Mouse (Mus musculus): ENCODE results near the gene Stox2. TPM values are rescaled to one million over a fixed set of nuclear protein-coding genes. Genes with fewer than 3 reads are reported as not detected.

Stox2 gene
- polyA plus RNA-seq, 1 experiment = 219 TPM

DNA sequence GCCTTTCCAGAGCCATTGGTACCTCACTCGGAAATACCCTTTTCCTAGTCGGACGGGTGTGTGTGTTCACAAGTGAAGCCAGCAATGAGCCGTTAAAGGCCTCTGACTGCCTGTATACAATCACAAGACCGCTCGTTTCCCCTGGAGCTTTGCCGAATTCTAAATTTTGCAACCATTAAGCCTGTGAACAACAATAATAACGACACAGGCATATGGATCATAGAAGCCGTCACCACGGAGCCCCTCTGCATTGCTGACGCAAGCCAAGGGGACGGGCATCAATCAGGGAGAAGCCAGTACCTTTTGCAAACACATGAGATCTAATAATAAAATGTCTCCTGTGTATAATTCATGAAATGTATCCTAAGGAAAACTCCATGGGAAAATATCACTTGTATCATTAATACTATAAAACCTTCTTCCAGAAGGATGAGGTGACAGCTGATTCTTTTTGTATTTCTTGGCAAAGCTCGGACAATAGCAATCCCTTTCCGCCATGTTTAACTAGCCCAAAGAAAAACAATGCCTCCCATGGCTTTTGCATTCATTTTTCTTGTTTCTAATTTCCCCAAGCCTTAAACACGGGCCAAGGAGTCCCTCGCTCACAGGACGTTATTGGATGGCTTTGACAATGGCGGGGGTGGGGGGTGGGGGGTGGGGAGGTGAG, 265.0 kb downstream of the Stox2 start:
- H3K4me1 ChIP-seq (ENCODE audit: control insufficient read depth, insufficient read depth, low read length) = peaks cover 7% of the 10 kb centered on the region; the same call in 1 of the 2 replicates
- H3K27ac ChIP-seq (ENCODE audit: insufficient read depth, low read depth, low read length) = no peak overlapping the region
- no peak overlapping the region for H3K4me3 ChIP-seq (ENCODE audit: insufficient read depth, low read depth, low read length)
- 61% methylated on average over 18 of the region's 18 CpGs for WGBS
- TF ChIP-seq CTCF (IDR thresholded peaks at IDR 0.05; ENCODE audit: insufficient read depth, low read depth, low read length) (no peak), POLR2A (IDR thresholded peaks at IDR 0.05; ENCODE audit: insufficient read depth, low read depth, low read length) (no peak)

DNA sequence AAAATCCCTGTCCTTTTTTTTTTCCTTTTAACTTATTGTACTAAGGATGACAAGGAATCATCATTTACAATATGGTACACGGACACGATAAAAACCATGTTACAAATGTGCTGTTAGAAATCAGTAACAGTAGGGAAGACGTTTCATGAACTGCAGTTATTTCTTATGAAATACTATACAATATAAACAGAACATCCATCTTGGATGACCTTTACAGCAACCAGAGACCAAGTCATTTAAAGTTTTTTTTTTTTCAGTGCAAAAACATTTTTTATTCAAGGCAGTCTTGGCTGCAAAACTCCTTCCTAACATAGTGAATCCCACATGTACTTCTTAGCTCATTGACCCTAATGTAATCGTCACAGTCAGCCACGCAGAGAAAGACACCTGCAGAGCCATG, 266.0 kb downstream of the Stox2 start:
- H3K4me1 ChIP-seq (ENCODE audit: control insufficient read depth, insufficient read depth, low read length) = peaks cover 5% of the 10 kb centered on the region; the same call in 1 of the 2 replicates
- H3K27ac ChIP-seq (ENCODE audit: insufficient read depth, low read depth, low read length) = no peak overlapping the region
- WGBS = 86% methylated on average over 5 of the region's 5 CpGs
- TF ChIP-seq POLR2A (IDR thresholded peaks at IDR 0.05; ENCODE audit: insufficient read depth, low read depth, low read length) = no peak
- TF ChIP-seq CTCF (IDR thresholded peaks at IDR 0.05; ENCODE audit: insufficient read depth, low read depth, low read length) = no peak
- H3K4me3 ChIP-seq (ENCODE audit: insufficient read depth, low read depth, low read length) = no peak overlapping the region

DNA sequence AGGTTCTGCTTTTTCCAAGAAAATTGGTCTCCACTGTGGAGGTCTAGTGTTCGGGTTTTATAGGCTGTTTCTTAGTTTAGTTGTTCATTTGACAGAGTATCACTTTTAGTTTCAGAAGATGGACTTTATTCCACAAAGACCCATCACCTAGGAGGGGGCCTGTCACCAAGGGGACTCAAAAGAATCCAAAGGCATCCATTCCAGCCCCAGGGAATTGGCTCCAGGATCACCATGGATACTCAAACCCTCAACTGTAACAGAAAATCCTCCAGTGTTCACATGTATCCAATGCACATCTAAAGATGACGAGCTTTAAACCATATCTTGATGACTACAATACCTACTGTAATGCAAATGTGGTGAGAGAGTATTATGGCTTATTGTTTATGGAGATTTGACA, 267.4 kb downstream of the Stox2 start:
- Histone ChIP-seq H3K4me1 (ENCODE audit: control insufficient read depth, insufficient read depth, low read length) (peaks cover 5% of the 10 kb centered on the region; the same call in 1 of the 2 replicates), H3K4me3 (ENCODE audit: insufficient read depth, low read depth, low read length) (no peak overlapping the region), H3K27ac (ENCODE audit: insufficient read depth, low read depth, low read length) (no peak overlapping the region)
- 68% methylated on average over 2 of the region's 2 CpGs for WGBS
- TF ChIP-seq CTCF (IDR thresholded peaks at IDR 0.05; ENCODE audit: insufficient read depth, low read depth, low read length) (no peak), POLR2A (IDR thresholded peaks at IDR 0.05; ENCODE audit: insufficient read depth, low read depth, low read length) (no peak)

DNA sequence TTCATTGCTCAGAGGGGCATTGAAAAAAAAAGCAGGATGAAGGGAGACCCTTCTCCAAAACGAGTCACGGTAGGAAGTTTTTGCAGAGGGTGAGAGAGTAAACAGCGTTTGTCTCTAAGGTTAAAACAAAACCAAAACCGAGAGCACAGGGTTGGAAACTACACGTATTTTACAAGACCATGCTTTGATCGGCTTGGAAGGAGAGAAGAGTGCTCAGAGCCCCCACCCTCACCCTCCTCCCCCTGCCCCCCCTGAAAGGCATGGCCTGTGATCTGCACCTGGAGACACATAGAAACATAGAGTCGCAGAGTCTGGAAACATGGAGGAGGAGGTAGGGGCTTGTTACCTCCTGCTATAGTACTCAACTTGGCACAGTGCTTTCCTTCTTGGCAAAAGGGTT, 272.3 kb downstream of the Stox2 start:
- Histone ChIP-seq H3K27ac (ENCODE audit: insufficient read depth, low read depth, low read length) (no peak overlapping the region; the same call in 1 of the 2 replicates), H3K4me3 (ENCODE audit: insufficient read depth, low read depth, low read length) (no peak overlapping the region), H3K4me1 (ENCODE audit: control insufficient read depth, insufficient read depth, low read length) (no peaks in the 10 kb centered on the region)
- 43% methylated on average over 7 of the region's 7 CpGs for WGBS
- TF ChIP-seq CTCF (IDR thresholded peaks at IDR 0.05; ENCODE audit: insufficient read depth, low read depth, low read length) (no peak), POLR2A (IDR thresholded peaks at IDR 0.05; ENCODE audit: insufficient read depth, low read depth, low read length) (no peak)

DNA sequence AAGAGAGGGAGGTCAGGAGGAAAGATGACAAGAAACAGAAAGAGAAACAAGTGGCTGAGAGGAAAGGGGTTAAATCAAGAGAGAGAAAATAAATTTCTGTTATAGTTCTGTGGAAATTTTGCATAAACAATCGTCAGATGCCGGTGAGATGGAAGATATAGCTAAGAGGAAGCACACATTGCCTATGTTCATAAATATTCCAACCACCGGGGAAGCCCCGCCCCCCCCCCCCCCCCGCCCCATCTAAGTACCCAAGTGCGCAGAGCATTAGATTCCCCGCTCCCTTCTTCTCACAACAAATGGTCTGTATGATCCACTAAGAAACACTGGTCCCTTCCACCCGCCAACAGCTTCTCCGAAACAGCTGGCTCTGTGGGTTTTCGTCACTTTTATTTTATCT, 273.3 kb downstream of the Stox2 start:
- H3K4me1 ChIP-seq (ENCODE audit: control insufficient read depth, insufficient read depth, low read length) = no peaks in the 10 kb centered on the region
- no peak overlapping the region for H3K4me3 ChIP-seq (ENCODE audit: insufficient read depth, low read depth, low read length)
- TF ChIP-seq CTCF (IDR thresholded peaks at IDR 0.05; ENCODE audit: insufficient read depth, low read depth, low read length) (no peak), POLR2A (IDR thresholded peaks at IDR 0.05; ENCODE audit: insufficient read depth, low read depth, low read length) (no peak)
- H3K27ac ChIP-seq (ENCODE audit: insufficient read depth, low read depth, low read length) = no peak overlapping the region
- WGBS = 84% methylated on average over 10 of the region's 10 CpGs

DNA sequence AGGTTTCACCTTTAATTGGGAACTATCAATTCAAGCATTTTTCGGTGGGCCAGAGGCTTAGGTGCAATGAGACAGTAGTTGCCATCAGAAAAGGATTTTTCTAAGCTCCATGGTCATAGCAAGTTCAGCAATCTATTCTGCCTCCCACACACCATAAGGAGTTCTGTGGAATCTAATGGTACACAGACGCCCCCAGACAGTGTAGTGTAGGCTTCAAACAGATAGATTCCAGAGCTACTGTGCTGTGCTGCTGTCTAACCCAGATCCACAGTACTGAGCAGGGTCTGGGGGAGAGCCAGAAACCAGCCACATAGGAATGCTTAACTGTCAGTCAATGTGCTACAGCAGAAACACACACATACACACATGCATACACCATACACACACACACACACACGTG, 285.5 kb downstream of the Stox2 start:
- TF ChIP-seq POLR2A (IDR thresholded peaks at IDR 0.05; ENCODE audit: insufficient read depth, low read depth, low read length) = no peak
- TF ChIP-seq CTCF (IDR thresholded peaks at IDR 0.05; ENCODE audit: insufficient read depth, low read depth, low read length) = no peak
- H3K4me1 ChIP-seq (ENCODE audit: control insufficient read depth, insufficient read depth, low read length) = no peaks in the 10 kb centered on the region
- no peak overlapping the region for H3K4me3 ChIP-seq (ENCODE audit: insufficient read depth, low read depth, low read length)
- 71% methylated on average over 3 of the region's 3 CpGs for WGBS
- no peak overlapping the region for H3K27ac ChIP-seq (ENCODE audit: insufficient read depth, low read depth, low read length)

DNA sequence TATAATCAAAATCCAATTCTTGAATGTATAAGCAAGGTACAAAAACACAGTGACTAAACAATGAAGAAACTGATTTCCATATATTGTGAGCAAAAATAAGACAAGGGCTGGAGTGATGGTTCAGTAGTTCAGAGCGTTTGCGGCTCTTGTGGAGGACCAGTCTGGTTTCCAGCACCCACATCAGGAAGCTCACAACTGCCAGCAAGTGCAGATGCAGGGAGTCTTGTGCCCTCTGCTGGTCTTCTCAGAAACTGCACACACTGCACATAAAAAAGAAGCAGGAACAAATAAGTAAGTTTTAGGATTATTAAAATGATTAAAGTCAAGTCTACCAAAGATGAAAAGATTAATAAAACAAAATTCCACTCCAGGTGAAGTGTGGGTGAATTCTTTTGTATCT, 291.6 kb downstream of the Stox2 start:
- Histone ChIP-seq H3K4me3 (ENCODE audit: insufficient read depth, low read depth, low read length) (no peak overlapping the region), H3K4me1 (ENCODE audit: control insufficient read depth, insufficient read depth, low read length) (no peaks in the 10 kb centered on the region), H3K27ac (ENCODE audit: insufficient read depth, low read depth, low read length) (no peak overlapping the region)
- WGBS = 97% methylated on average over 2 of the region's 2 CpGs
- TF ChIP-seq CTCF (IDR thresholded peaks at IDR 0.05; ENCODE audit: insufficient read depth, low read depth, low read length) = no peak
- no peak for TF ChIP-seq POLR2A (IDR thresholded peaks at IDR 0.05; ENCODE audit: insufficient read depth, low read depth, low read length)

DNA sequence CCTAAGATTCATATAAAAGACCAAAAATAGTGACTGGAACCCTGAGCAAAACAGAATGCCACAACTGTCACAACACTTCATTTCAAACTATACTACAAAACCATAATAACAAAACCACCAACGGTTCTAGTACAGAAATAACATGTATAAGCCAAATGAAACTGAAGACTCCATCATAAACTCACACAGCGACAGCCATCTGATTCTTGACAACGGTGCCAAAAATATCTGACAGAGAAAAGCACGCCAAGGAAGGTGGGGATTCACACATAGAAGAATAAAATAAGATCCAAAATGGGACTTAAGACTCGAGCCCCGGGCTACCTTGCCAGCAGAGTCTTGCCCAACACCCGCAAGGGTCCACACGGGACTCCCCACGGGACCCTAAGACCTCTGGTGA, 300.9 kb downstream of the Stox2 start:
- WGBS = 94% methylated on average over 9 of the region's 9 CpGs
- TF ChIP-seq POLR2A (IDR thresholded peaks at IDR 0.05; ENCODE audit: insufficient read depth, low read depth, low read length) (no peak), CTCF (IDR thresholded peaks at IDR 0.05; ENCODE audit: insufficient read depth, low read depth, low read length) (no peak)
- H3K27ac ChIP-seq (ENCODE audit: insufficient read depth, low read depth, low read length) = no peak overlapping the region
- no peaks in the 10 kb centered on the region for H3K4me1 ChIP-seq (ENCODE audit: control insufficient read depth, insufficient read depth, low read length)
- no peak overlapping the region for H3K4me3 ChIP-seq (ENCODE audit: insufficient read depth, low read depth, low read length)

DNA sequence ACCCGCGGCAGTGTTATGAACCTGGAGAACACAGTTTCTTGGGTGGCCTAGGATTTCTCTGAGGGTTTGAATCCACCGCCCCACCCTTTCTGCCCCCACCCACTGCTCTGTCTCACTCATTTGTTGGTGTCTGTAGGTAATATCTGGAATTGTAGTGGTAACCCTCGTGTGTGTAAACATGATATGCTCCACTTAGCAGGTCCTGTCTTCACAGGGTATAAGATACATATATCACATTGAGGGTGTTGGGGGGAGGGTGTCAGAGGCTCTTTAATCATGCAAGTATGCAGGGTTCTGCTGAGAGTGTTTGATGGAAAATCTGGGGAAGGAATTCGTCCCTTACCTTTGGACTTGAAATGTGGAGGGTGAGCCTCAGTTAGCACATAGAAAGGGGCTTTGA, 310.1 kb downstream of the Stox2 start:
- 61% methylated on average over 5 of the region's 5 CpGs for WGBS
- TF ChIP-seq POLR2A (IDR thresholded peaks at IDR 0.05; ENCODE audit: insufficient read depth, low read depth, low read length) = no peak
- no peak for TF ChIP-seq CTCF (IDR thresholded peaks at IDR 0.05; ENCODE audit: insufficient read depth, low read depth, low read length)
- peaks cover 4% of the 10 kb centered on the region for H3K4me1 ChIP-seq (ENCODE audit: control insufficient read depth, insufficient read depth, low read length)

More for the DNA sequence above, 310.1 kb downstream of the Stox2 start:
- Histone ChIP-seq H3K4me3 (ENCODE audit: insufficient read depth, low read depth, low read length) (no peak overlapping the region), H3K27ac (ENCODE audit: insufficient read depth, low read depth, low read length) (no peak overlapping the region)
